Mouse (Mus musculus) heart, adult 18-20 months (tissue): ENCODE results near the gene Erg. TPM values are rescaled to one million over a fixed set of nuclear protein-coding genes. Genes with fewer than 3 reads are reported as not detected.

Experiments used
- DNase-seq, 2 experiments: peaks; one replicate each; pipeline ENCODE4 v3.0.0; 2021 to 2022; ENCODE audit warnings: mixed read lengths in 1 of 2
- total RNA-seq, 2 experiments: library from RNA; stranded (reverse); gene quantifications; 2 replicates each; pipeline ENCODE4 v1.2.3; 2021

Gene Erg
- total RNA-seq, 2 experiments from 2014 or later, result 20.6 to 24.3 TPM

GRCm38 (mm10) chr16:95478558-95478957 lies 107.8 kb downstream of the Erg start:
- no peak for DNase-seq

- DNase-seq, result no peak
Observed at GRCm38 (mm10) chr16:95475041-95475440, 111.4 kb downstream of the Erg start.

GRCm38 (mm10) chr16:95473946-95474345 lies 112.4 kb downstream of the Erg start:
- DNase-seq, result no peak

GRCm38 (mm10) chr16:95472771-95473170 lies 113.6 kb downstream of the Erg start:
- no peak for DNase-seq

GRCm38 (mm10) chr16:95469262-95470139 lies 116.9 kb downstream of the Erg start:
- DNase-seq, result no peak

GRCm38 (mm10) chr16:95467893-95468292 lies 118.5 kb downstream of the Erg start:
- DNase-seq, result no peak

- no peak for DNase-seq
Observed at GRCm38 (mm10) chr16:95466548-95466947, 119.8 kb downstream of the Erg start.

GRCm38 (mm10) chr16:95464609-95465008 lies 121.8 kb downstream of the Erg start:
- DNase-seq, result no peak

- DNase-seq, result peak; percentile 38 to 73
Observed at GRCm38 (mm10) chr16:95463796-95464195, 122.6 kb downstream of the Erg start.

- DNase-seq, result no peak
Observed at GRCm38 (mm10) chr16:95461941-95462340, 124.5 kb downstream of the Erg start.

GRCm38 (mm10) chr16:95460336-95460735 lies 126.1 kb downstream of the Erg start:
- no peak for DNase-seq

GRCm38 (mm10) chr16:95459325-95459691 lies 127.1 kb downstream of the Erg start:
- DNase-seq, result peak; percentile 29 to 77

- DNase-seq, result peak; percentile 34 to 55
Observed at GRCm38 (mm10) chr16:95458590-95459324, 127.6 kb downstream of the Erg start.

GRCm38 (mm10) chr16:95457006-95457405 lies 129.4 kb downstream of the Erg start:
- DNase-seq, result peak in 1 of 2 experiments; percentile 20

- peak in 1 of 2 experiments; percentile 22 for DNase-seq
Observed at GRCm38 (mm10) chr16:95455896-95456295, 130.5 kb downstream of the Erg start.

- no peak for DNase-seq
Observed at GRCm38 (mm10) chr16:95455461-95455860, 130.9 kb downstream of the Erg start.

GRCm38 (mm10) chr16:95452411-95452810 lies 134.0 kb downstream of the Erg start:
- DNase-seq, result peak in 1 of 2 experiments; percentile 23

GRCm38 (mm10) chr16:95449361-95449725 lies 137.1 kb downstream of the Erg start:
- peak; percentile 38 to 68 for DNase-seq

- peak; percentile 27 to 45 for DNase-seq
Observed at GRCm38 (mm10) chr16:95448643-95449360, 137.6 kb downstream of the Erg start.

GRCm38 (mm10) chr16:95447896-95448295 lies 138.5 kb downstream of the Erg start:
- DNase-seq, result peak in 1 of 2 experiments; percentile 30

GRCm38 (mm10) chr16:95446368-95446767 lies 140.0 kb downstream of the Erg start:
- DNase-seq, result no peak

- DNase-seq, result no peak
Observed at GRCm38 (mm10) chr16:95442023-95442422, 144.4 kb downstream of the Erg start.

GRCm38 (mm10) chr16:95441179-95441578 lies 145.2 kb downstream of the Erg start:
- DNase-seq, result no peak
